Mouse (Mus musculus) midbrain, embryonic 11.5 days (tissue): ENCODE measurements around the gene Plscr3. TPM values are rescaled to one million over a fixed set of nuclear protein-coding genes. Genes with fewer than 3 reads are reported as not detected.
A peak's percentile ranks its signal among the peaks of the same experiment; 100 is the strongest.

ENCODE experiments used
- ATAC-seq: fragments of 200-750 bp; cut with Nextera tagmentation; 2 replicates; pipeline ENCODE4 v1.8.0; 2017; ENCODE audit warnings: moderate TSS enrichment, moderate library complexity; ENCODE audit not compliant: low FRiP score
- DNase-seq: peaks from one replicate; pipeline ENCODE4 v3.0.0; 2015; ENCODE audit warnings: low spot score; ENCODE audit errors: missing footprints
- H3K27ac ChIP-seq: fragments of 300-500 bp; sonication (generic); 2 replicates; pipeline ENCODE4 v1.5.1; 2014; ENCODE audit warnings: low read depth, low read length
- H3K27me3 ChIP-seq: fragments of 300-500 bp; sonication (generic); 2 replicates; pipeline ENCODE4 v1.6.1; 2014; ENCODE audit warnings: mild to moderate bottlenecking, low read length, moderate library complexity, mixed read lengths; ENCODE audit not compliant: control insufficient read depth, insufficient read depth
- H3K36me3 ChIP-seq: fragments of 300-500 bp; sonication (generic); 2 replicates; pipeline ENCODE4 v1.6.1; 2014; ENCODE audit warnings: mild to moderate bottlenecking, low read length, moderate library complexity, mixed read lengths; ENCODE audit not compliant: control insufficient read depth, insufficient read depth
- H3K4me1 ChIP-seq: fragments of 300-500 bp; sonication (generic); 2 replicates; pipeline ENCODE4 v1.6.1; 2014; ENCODE audit warnings: low read length; ENCODE audit not compliant: control insufficient read depth, insufficient read depth
- H3K4me2 ChIP-seq: fragments of 300-500 bp; sonication (generic); 2 replicates; pipeline ENCODE4 v1.6.1; 2014; ENCODE audit warnings: mild to moderate bottlenecking, moderate library complexity
- H3K4me3 ChIP-seq: fragments of 300-500 bp; sonication (generic); 2 replicates; pipeline ENCODE4 v1.5.1; 2014; ENCODE audit warnings: low read depth, low read length
- H3K9ac ChIP-seq: fragments of 300-500 bp; sonication (generic); 2 replicates; pipeline ENCODE4 v1.6.1; 2014; ENCODE audit warnings: low read length
- H3K9me3 ChIP-seq: fragments of 300-500 bp; sonication (generic); 2 replicates; pipeline ENCODE4 v1.6.1; 2016; ENCODE audit warnings: low read length; ENCODE audit not compliant: control insufficient read depth
- WGBS: fragments of 180-500 bp; shearing (Covaris S2); extraction: QIAGEN DNeasy Blood & Tissue Kit; methylation state at CpG from one replicate; pipeline ENCODE4 v1.1.7; 2014; 5-methylcytosine and 5-hydroxymethylcytosine counted together
- polyA plus RNA-seq: library from polyadenylated mRNA; unstranded; fragments of >200 nt; fragmentation: Nextera tagmentation; extraction: Ambion mirVana; gene quantifications from 2 replicates; pipeline ENCODE4 v1.2.1, GENCODE M21; 2014

Plscr3 gene
- polyA plus RNA-seq, 1 experiment from 2014 or later = 65.3 TPM

- Histone ChIP-seq H3K9me3 (no peaks in the 10 kb centered on the region), H3K4me1 (peaks cover 49% of the 10 kb centered on the region), H3K9ac (peak overlapping the region; percentile 61), H3K36me3 (no peaks in the 10 kb centered on the region), H3K4me3 (peak overlapping the region; percentile 44), H3K27me3 (peaks cover 51% of the 10 kb centered on the region), H3K27ac (no peak overlapping the region), H3K4me2 (peak overlapping the region; percentile 92)
- DNase-seq (peak; percentile 95), ATAC-seq (peak; percentile 49)
- 1% methylated on average over 60 of the region's 60 CpGs for WGBS
These were observed 42.2 kb upstream of the Plscr3 start for GRCm38 (mm10) chr11:69803786-69804651.

- WGBS = 7% methylated on average over 12 of the region's 12 CpGs
- Histone ChIP-seq H3K9me3 (no peaks in the 10 kb centered on the region), H3K9ac (no peak overlapping the region), H3K36me3 (no peaks in the 10 kb centered on the region), H3K27ac (no peak overlapping the region), H3K4me2 (0 out of 2 replicates have a peak overlapping the region, but pooled peaks have one; percentile 11), H3K27me3 (peaks cover 51% of the 10 kb centered on the region), H3K4me1 (peaks cover 43% of the 10 kb centered on the region), H3K4me3 (peak overlapping the region; percentile 44; the same call in 1 of the 2 replicates)
- ATAC-seq = no peak
- DNase-seq = peak; percentile 92
These were observed 41.6 kb upstream of the Plscr3 start for GRCm38 (mm10) chr11:69804652-69804940.

- ATAC-seq (no peak), DNase-seq (peak; percentile 87)
- Histone ChIP-seq H3K27me3 (peaks cover 51% of the 10 kb centered on the region), H3K4me1 (peaks cover 37% of the 10 kb centered on the region), H3K9ac (no peak within 1 kb of the TSS), H3K4me2 (0 out of 2 replicates have a peak within 1 kb of the TSS, but pooled peaks have one; percentile 11), H3K4me3 (peak within 1 kb of the TSS; percentile 44; the same call in 1 of the 2 replicates), H3K36me3 (no peaks in the 10 kb centered on the region), H3K27ac (no peak within 1 kb of the TSS), H3K9me3 (no peaks in the 10 kb centered on the region)
- WGBS = 6% methylated on average over 29 of the region's 29 CpGs
These were observed 40.9 kb upstream of the Plscr3 start, which contains the start of gene Tmem102 for GRCm38 (mm10) chr11:69804972-69805909. Gene Tmem102, minus strand, starts transcription at chr11:69805624.

- Histone ChIP-seq H3K27me3 (peaks cover 46% of the 10 kb centered on the region), H3K4me1 (peaks cover 30% of the 10 kb centered on the region), H3K9ac (no peak overlapping the region), H3K4me2 (no peak overlapping the region), H3K27ac (no peak overlapping the region), H3K36me3 (no peaks in the 10 kb centered on the region), H3K9me3 (no peaks in the 10 kb centered on the region), H3K4me3 (no peak overlapping the region)
- ATAC-seq (no peak), DNase-seq (no peak)
- whole genome bisulfite sequencing = 78% methylated on average over 4 of the region's 4 CpGs
These were observed 39.8 kb upstream of the Plscr3 start for GRCm38 (mm10) chr11:69806378-69806777.

- Histone ChIP-seq H3K9ac (no peak overlapping the region), H3K27me3 (peaks cover 34% of the 10 kb centered on the region), H3K27ac (no peak overlapping the region), H3K4me2 (no peak overlapping the region), H3K36me3 (no peaks in the 10 kb centered on the region), H3K4me3 (no peak overlapping the region), H3K4me1 (peaks cover 19% of the 10 kb centered on the region), H3K9me3 (no peaks in the 10 kb centered on the region)
- whole genome bisulfite sequencing = 87% methylated on average over 2 of the region's 2 CpGs
- no peak for ATAC-seq
- no peak for DNase-seq
These were observed 38.5 kb upstream of the Plscr3 start for GRCm38 (mm10) chr11:69807641-69808040.

- H3K36me3 ChIP-seq = no peaks in the 10 kb centered on the region
- no peak overlapping the region for H3K4me3 ChIP-seq
- no peak overlapping the region for H3K4me2 ChIP-seq
- no peak overlapping the region for H3K27ac ChIP-seq
- no peaks in the 10 kb centered on the region for H3K4me1 ChIP-seq
- DNase-seq (no peak), ATAC-seq (no peak)
- peaks cover 11% of the 10 kb centered on the region for H3K27me3 ChIP-seq
- H3K9me3 ChIP-seq = no peaks in the 10 kb centered on the region
- no peak overlapping the region for H3K9ac ChIP-seq
These were observed 35.9 kb upstream of the Plscr3 start for GRCm38 (mm10) chr11:69810280-69810679.

- no peak for ATAC-seq
- Histone ChIP-seq H3K4me1 (no peaks in the 10 kb centered on the region), H3K4me3 (no peak within 1 kb of the TSS), H3K9ac (no peak within 1 kb of the TSS), H3K27me3 (no peaks in the 10 kb centered on the region), H3K36me3 (no peaks in the 10 kb centered on the region), H3K27ac (no peak within 1 kb of the TSS), H3K4me2 (no peak within 1 kb of the TSS), H3K9me3 (no peaks in the 10 kb centered on the region)
- 61% methylated on average over 10 of the region's 10 CpGs for WGBS
- DNase-seq = no peak
These were observed 31.0 kb upstream of the Plscr3 start, which contains the start of gene Gm39566 for GRCm38 (mm10) chr11:69815155-69815554. Gene Gm39566, minus strand, starts transcription at chr11:69815298.

- H3K4me3 ChIP-seq = no peak overlapping the region
- peak; percentile 21 for DNase-seq
- no peak overlapping the region for H3K27ac ChIP-seq
- no peak overlapping the region for H3K9ac ChIP-seq
- no peaks in the 10 kb centered on the region for H3K4me1 ChIP-seq
- no peak overlapping the region for H3K4me2 ChIP-seq
- H3K9me3 ChIP-seq = no peaks in the 10 kb centered on the region
- WGBS = 88% methylated on average over 12 of the region's 12 CpGs
- H3K27me3 ChIP-seq = no peaks in the 10 kb centered on the region
- H3K36me3 ChIP-seq = no peaks in the 10 kb centered on the region
- no peak for ATAC-seq
These were observed 29.7 kb upstream of the Plscr3 start for GRCm38 (mm10) chr11:69816520-69816919.

GRCm38 (mm10) chr11:69818365-69818764 lies 27.8 kb upstream of the Plscr3 start, which contains the start of gene Spem2:
Gene Spem2, minus strand, starts transcription at chr11:69818465.
- Histone ChIP-seq H3K9me3 (no peaks in the 10 kb centered on the region), H3K9ac (no peak within 1 kb of the TSS), H3K36me3 (no peaks in the 10 kb centered on the region), H3K27ac (no peak within 1 kb of the TSS), H3K4me1 (no peaks in the 10 kb centered on the region), H3K27me3 (no peaks in the 10 kb centered on the region), H3K4me2 (no peak within 1 kb of the TSS), H3K4me3 (no peak within 1 kb of the TSS)
- DNase-seq = no peak
- WGBS = 79% methylated on average over 2 of the region's 2 CpGs
- ATAC-seq = no peak
